Mouse (Mus musculus) macrophage (primary cell): ENCODE data around the gene Reg1. TPM values are rescaled to one million over a fixed set of nuclear protein-coding genes. Genes with fewer than 3 reads are reported as not detected.

Experiments used
- polyA plus RNA-seq: library from polyadenylated mRNA; stranded (reverse); fragments of 250-400 nt; gene quantifications from 3 replicates; pipeline ENCODE4 v1.2.4, GENCODE M21; 2018; ENCODE audit warnings: inconsistent platforms

The Reg1 gene
- polyA plus RNA-seq, 1 experiment from 2014 or later = not detected

Other genes with a start within 250 kb of the Reg1 start
- not detected in 3 replicates for gene Reg3b, start 52.1 kb upstream of the Reg1 start, polyA plus RNA-seq
- gene Reg3d, start 43.8 kb upstream of the Reg1 start, polyA plus RNA-seq = not detected in 3 replicates
- gene Reg3a, start 42.0 kb upstream of the Reg1 start, polyA plus RNA-seq = not detected in 3 replicates
- not detected in 3 replicates for gene Reg2, start 27.1 kb upstream of the Reg1 start, polyA plus RNA-seq
- gene Reg3g, start 46.2 kb downstream of the Reg1 start, polyA plus RNA-seq = not detected in 3 replicates